Mouse (Mus musculus) kidney, adult 2 months (tissue): ENCODE measurements around the gene Pgap2.
A peak's percentile ranks its signal among the peaks of the same experiment; 100 is the strongest.

Experiments used
- CTCF ChIP-seq: fragments of 200-500 bp; conservative IDR thresholded peaks from 2 replicates; pipeline ENCODE4 v1.5.1; 2011; ENCODE audit warnings: low read depth, mild to moderate bottlenecking, control low read depth, low read length, moderate library complexity, mixed read lengths; ENCODE audit not compliant: insufficient read depth, insufficient read length
- POLR2A ChIP-seq: fragments of 200-500 bp; IDR thresholded peaks from one replicate; pipeline ENCODE4 v1.6.1; 2011; ENCODE audit warnings: low read depth, low read length, control low read depth

- TF ChIP-seq POLR2A (no peak), CTCF (peak; percentile 80)
Observed at GRCm38 (mm10) chr7:102267113-102267579, 57.1 kb downstream of the Pgap2 start.
